Mouse (Mus musculus) neural tube, embryonic 12.5 days (tissue): ENCODE results near the gene Map3k6. TPM values are rescaled to one million over a fixed set of nuclear protein-coding genes. Genes with fewer than 3 reads are reported as not detected.

Experiments used
- ATAC-seq: fragments of 200-750 bp; cut with Nextera tagmentation; 2 replicates; pipeline ENCODE4 v1.8.0; 2017; ENCODE audit warnings: low read depth, mild to moderate bottlenecking, moderate TSS enrichment, moderate library complexity; ENCODE audit not compliant: low FRiP score
- H3K27ac ChIP-seq: fragments of 300-500 bp; sonication (generic); 2 replicates; pipeline ENCODE4 v1.5.1; 2016
- H3K27me3 ChIP-seq: fragments of 300-500 bp; sonication (generic); replicated peaks from 2 replicates; pipeline ENCODE4 v1.6.1; 2016; ENCODE audit warnings: mild to moderate bottlenecking
- H3K36me3 ChIP-seq: fragments of 300-500 bp; sonication (generic); 2 replicates; pipeline ENCODE4 v1.6.1; 2016; ENCODE audit warnings: mild to moderate bottlenecking
- H3K4me1 ChIP-seq: fragments of 300-500 bp; sonication (generic); 2 replicates; pipeline ENCODE4 v1.6.1; 2016
- H3K4me2 ChIP-seq: fragments of 300-500 bp; sonication (generic); replicated peaks from 2 replicates; pipeline ENCODE4 v1.6.1; 2016; ENCODE audit warnings: mild to moderate bottlenecking
- H3K4me3 ChIP-seq: fragments of 300-500 bp; sonication (generic); 2 replicates; pipeline ENCODE4 v1.5.1; 2016
- H3K9ac ChIP-seq: fragments of 300-500 bp; sonication (generic); 2 replicates; pipeline ENCODE4 v1.6.1; 2016; ENCODE audit warnings: mild to moderate bottlenecking
- H3K9me3 ChIP-seq: fragments of 300-500 bp; sonication (generic); 2 replicates; pipeline ENCODE4 v1.6.1; 2016; ENCODE audit warnings: mild to moderate bottlenecking
- WGBS: fragments of 180-500 bp; shearing (Covaris S2); methylation state at CpG from one replicate; pipeline ENCODE4 v1.1.7; 2016; 5-methylcytosine and 5-hydroxymethylcytosine counted together
- polyA plus RNA-seq: library from polyadenylated mRNA; unstranded; fragments of >200 nt; fragmentation: Nextera tagmentation; extraction: Ambion mirVana; gene quantifications from 2 replicates; pipeline ENCODE4 v1.2.1, GENCODE M21; 2016

Gene Map3k6
- polyA plus RNA-seq, 1 experiment from 2014 or later, result 3.2 TPM

DNA sequence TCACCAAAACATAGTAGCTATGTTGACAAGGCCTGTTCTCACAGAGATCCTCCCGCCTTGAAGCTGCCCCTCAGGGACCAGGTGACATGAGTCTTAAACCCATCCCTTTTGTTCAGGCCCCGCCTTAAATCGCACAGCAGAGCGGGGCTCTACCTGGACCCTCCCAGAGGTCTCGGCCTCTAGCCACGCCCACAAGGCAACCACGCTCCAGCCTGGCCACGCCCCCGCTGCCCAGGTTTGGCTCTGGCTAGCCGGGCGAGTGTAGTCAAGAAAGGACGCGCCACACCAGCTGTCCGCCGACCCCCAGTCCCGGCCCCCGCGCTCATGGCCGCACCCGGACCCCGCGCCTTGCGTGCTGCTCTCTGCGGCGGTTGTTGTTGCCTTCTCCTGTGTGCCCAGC, 20.0 kb upstream of the Map3k6 start:
- H3K9ac ChIP-seq, result no peak overlapping the region
- ATAC-seq, result no peak
- peak overlapping the region; percentile 60 for H3K4me2 ChIP-seq
- 3% methylated on average over 25 of the region's 25 CpGs for WGBS
- peaks cover 11% of the 10 kb centered on the region; the same call in 1 of the 2 replicates for H3K4me1 ChIP-seq
- H3K4me3 ChIP-seq, result 0 out of 2 replicates have a peak overlapping the region, but pooled peaks have one; percentile 9
- no peaks in the 10 kb centered on the region for H3K9me3 ChIP-seq
- H3K27ac ChIP-seq, result no peak overlapping the region
- H3K36me3 ChIP-seq, result no peaks in the 10 kb centered on the region
- peaks cover 30% of the 10 kb centered on the region for H3K27me3 ChIP-seq

DNA sequence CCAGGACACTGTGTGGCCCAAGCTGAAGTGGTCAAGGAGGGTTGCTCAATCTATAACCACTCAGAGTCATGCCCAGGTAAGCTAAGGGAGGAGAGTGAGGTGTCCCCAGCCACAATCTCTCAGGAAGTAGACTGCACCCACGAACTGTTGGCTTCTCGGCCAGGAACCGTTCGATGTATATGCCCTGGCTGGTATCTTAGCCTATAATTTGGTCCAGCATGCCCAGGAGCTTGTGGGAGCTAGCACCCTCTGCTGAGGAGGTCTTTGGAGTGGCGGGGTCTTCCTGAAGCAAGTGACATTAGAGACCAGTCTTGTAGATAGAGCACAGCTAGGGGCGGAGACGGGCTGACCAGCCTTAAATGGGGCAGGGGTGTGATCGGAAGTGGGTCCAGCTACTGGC, 18.9 kb upstream of the Map3k6 start:
- peaks cover 30% of the 10 kb centered on the region for H3K27me3 ChIP-seq

DNA sequence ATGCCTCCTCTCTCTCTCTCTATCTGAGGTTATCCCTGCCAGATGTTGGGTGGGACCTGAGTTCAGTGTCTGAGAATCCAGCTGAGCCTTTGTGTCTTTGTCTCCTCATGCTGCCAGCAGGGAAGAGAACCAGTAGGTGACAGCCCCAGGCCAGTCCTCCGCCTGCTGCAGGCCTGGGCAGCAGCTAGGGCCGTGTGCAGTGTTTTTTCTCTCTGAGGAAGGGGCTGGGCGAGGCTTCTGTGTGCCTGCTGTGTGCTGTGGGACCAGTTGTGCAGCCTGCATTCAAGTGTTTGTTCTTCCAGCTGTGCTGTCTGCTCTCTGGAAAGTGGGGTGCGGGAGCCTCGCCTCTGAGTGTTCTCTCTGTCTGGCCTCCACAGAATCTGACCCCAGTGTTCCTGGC, 16.7 kb upstream of the Map3k6 start:
- Histone ChIP-seq H3K4me1 (peaks cover 11% of the 10 kb centered on the region; the same call in 1 of the 2 replicates), H3K27me3 (peaks cover 30% of the 10 kb centered on the region), H3K4me3 (no peak overlapping the region), H3K36me3 (no peaks in the 10 kb centered on the region), H3K27ac (no peak overlapping the region), H3K9ac (no peak overlapping the region), H3K4me2 (no peak overlapping the region), H3K9me3 (no peaks in the 10 kb centered on the region)
- ATAC-seq, result no peak
- WGBS, result 45% methylated on average over 5 of the region's 5 CpGs

More for the DNA sequence above, 18.9 kb upstream of the Map3k6 start:
- Histone ChIP-seq H3K36me3 (no peaks in the 10 kb centered on the region), H3K4me1 (peaks cover 11% of the 10 kb centered on the region; the same call in 1 of the 2 replicates), H3K4me3 (no peak overlapping the region), H3K9ac (no peak overlapping the region), H3K4me2 (no peak overlapping the region), H3K9me3 (no peaks in the 10 kb centered on the region), H3K27ac (no peak overlapping the region)
- no peak for ATAC-seq
- 86% methylated on average over 8 of the region's 8 CpGs for WGBS

DNA sequence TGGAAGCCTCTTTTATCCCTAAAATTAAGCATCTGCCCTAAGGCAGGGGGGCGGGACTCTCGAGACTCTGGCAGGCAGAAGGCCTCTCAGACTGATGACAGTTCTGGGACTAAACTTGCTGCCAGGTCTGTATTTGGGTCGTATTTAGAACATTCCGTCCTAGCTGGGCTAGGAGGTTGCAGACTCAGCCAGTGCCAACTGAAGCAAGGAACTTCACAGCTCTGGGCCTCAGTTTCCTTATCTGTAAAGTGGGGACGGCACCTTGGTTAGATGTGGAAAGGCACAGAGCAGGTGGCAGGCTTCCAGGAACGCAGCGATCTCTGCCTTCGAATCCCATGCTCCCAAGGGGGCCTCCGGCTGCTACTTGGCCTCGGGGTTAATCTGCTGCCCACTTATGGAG, 14.5 kb upstream of the Map3k6 start:
- Histone ChIP-seq H3K9me3 (no peaks in the 10 kb centered on the region), H3K4me3 (no peak overlapping the region), H3K4me1 (peaks cover 4% of the 10 kb centered on the region; the same call in 1 of the 2 replicates), H3K27ac (no peak overlapping the region), H3K27me3 (peaks cover 14% of the 10 kb centered on the region), H3K9ac (no peak overlapping the region), H3K4me2 (no peak overlapping the region), H3K36me3 (no peaks in the 10 kb centered on the region)
- WGBS, result 76% methylated on average over 10 of the region's 10 CpGs
- no peak for ATAC-seq

DNA sequence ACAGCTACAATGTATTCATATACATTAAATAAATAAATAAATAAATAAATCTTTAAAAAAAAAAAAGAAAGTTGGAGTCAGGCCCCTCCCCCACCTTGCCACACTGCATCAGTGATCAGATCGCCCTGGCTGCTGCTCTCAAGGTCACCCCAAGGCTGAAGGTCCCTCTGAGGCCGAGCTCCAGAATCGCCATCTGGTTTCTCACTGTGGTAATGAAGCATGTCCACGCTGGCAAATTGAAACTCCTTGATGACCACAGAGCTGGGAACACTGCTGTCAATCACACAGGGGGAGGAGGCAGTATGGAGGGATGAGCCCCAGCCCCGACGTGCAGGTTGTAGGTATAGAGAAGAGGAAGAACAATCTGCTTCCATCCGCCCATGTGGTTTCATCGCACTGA, 13.0 kb upstream of the Map3k6 start:
- no peak overlapping the region for H3K27ac ChIP-seq
- H3K4me1 ChIP-seq, result peaks cover 4% of the 10 kb centered on the region; the same call in 1 of the 2 replicates
- H3K9ac ChIP-seq, result no peak overlapping the region
- H3K36me3 ChIP-seq, result no peaks in the 10 kb centered on the region
- no peak overlapping the region for H3K4me3 ChIP-seq
- no peak overlapping the region for H3K4me2 ChIP-seq
- ATAC-seq, result no peak
- H3K27me3 ChIP-seq, result no peaks in the 10 kb centered on the region
- H3K9me3 ChIP-seq, result no peaks in the 10 kb centered on the region
- 46% methylated on average over 8 of the region's 8 CpGs for WGBS

DNA sequence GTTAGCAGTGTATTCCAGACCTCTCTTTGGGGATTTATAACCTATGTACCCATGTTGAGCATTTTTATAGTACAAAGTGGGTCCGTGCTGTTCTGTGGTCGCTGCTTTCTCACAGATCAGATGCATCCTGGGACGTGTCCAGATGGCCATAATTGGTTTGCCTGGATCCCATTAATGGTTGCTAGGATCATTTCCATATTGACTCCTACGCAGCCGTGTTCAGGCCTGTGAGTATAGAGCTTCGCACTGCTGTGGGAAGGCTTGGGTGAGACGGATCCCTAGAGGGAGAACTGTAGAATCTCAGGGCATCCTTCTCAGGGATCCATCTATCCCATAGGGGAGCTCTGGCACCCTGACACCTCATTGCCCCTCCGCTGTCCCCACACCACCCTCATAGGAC, 11.0 kb upstream of the Map3k6 start:
- no peaks in the 10 kb centered on the region for H3K27me3 ChIP-seq
- H3K4me3 ChIP-seq, result no peak overlapping the region
- 63% methylated on average over 8 of the region's 8 CpGs for WGBS
- no peaks in the 10 kb centered on the region for H3K4me1 ChIP-seq
- no peak overlapping the region for H3K4me2 ChIP-seq
- no peaks in the 10 kb centered on the region for H3K9me3 ChIP-seq
- H3K9ac ChIP-seq, result no peak overlapping the region
- no peak for ATAC-seq
- no peaks in the 10 kb centered on the region for H3K36me3 ChIP-seq
- no peak overlapping the region for H3K27ac ChIP-seq

DNA sequence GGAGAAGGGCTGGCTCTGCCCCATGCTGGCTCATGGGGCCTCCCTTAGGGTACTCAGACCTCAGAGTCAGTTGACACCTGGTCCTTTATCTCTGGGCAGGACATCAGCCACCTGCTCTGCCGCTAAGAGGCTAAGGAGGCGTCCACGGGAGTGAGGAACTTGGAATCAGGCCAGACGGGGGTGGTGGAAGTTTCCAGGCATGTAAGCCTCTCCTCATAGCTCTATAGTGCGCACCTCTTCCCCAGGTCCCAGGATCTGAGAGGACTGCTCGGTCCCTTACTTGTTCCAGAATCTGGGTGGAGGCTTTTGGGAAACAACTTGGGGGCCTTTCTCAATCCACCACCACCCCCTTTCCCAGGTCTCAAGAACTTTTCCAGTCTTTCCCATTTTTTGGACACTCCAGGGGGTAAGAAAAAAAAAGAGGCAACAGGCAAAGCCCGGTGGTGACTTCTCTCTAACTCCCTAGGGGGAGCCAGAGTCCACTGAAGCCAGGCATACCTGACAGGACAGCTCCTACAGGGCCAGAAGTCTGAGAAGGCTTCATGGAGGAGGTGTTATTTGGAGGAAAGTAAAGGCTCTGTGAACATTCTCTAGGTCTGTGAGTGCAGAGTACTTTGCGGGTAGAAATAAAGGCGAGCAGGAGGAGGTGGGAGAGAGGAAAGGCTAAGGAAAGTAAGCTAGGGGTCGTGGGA, 7.2 kb upstream of the Map3k6 start:
- ATAC-seq, result no peak
- no peaks in the 10 kb centered on the region for H3K27me3 ChIP-seq
- H3K9me3 ChIP-seq, result no peaks in the 10 kb centered on the region
- H3K4me3 ChIP-seq, result no peak overlapping the region
- 41% methylated on average over 10 of the region's 10 CpGs for WGBS
- no peak overlapping the region for H3K9ac ChIP-seq
- no peaks in the 10 kb centered on the region for H3K36me3 ChIP-seq
- no peaks in the 10 kb centered on the region for H3K4me1 ChIP-seq
- no peak overlapping the region for H3K27ac ChIP-seq
- no peak overlapping the region for H3K4me2 ChIP-seq

DNA sequence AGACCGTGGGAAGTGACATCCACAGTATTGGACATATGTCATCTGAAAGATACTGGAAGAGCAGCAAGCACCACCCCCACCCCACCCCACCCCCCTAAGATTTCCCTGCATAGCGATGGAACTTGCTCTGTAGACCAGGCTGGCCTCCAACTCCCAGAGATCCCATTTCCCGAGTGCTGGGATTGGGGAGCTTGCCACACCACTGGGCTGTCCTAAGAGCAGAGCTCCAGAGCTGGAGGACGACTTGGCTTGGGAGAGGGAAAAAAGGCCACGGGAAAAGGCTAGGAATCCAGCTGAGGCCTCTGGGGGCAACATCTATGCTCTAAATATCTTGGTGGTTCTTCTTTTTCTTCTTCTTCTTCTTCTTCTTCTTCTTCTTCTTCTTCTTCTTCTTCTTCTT, 5.8 kb upstream of the Map3k6 start:
- no peaks in the 10 kb centered on the region for H3K9me3 ChIP-seq
- no peak overlapping the region for H3K27ac ChIP-seq
- no peak overlapping the region for H3K4me2 ChIP-seq
- H3K36me3 ChIP-seq, result no peaks in the 10 kb centered on the region
- no peak overlapping the region for H3K9ac ChIP-seq
- 58% methylated on average over 5 of the region's 5 CpGs for WGBS
- no peak overlapping the region for H3K4me3 ChIP-seq
- H3K4me1 ChIP-seq, result no peaks in the 10 kb centered on the region
- ATAC-seq, result no peak
- peaks cover 7% of the 10 kb centered on the region; the same call in 1 of the 2 replicates for H3K27me3 ChIP-seq

DNA sequence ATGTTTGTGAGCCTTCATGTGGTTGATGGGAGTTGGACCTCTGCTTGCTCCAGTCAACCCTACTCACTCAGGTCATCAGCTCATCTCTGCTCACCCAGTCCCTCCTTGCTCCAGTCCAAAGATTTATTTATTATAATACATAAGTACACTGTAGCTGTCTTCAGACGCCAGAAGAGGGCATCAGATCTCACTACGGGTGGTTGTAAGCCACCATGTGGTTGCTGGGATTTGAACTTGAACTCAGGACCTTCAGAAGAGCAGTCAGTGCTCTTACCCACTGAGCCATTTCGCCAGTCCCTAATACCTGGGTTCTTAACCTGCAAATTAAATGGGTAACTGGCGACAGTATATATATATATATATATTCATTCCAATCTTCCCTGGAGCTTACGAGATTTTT, 5.2 kb upstream of the Map3k6 start:
- no peaks in the 10 kb centered on the region for H3K36me3 ChIP-seq
- no peaks in the 10 kb centered on the region for H3K9me3 ChIP-seq
- H3K4me3 ChIP-seq, result no peak overlapping the region
- H3K4me2 ChIP-seq, result no peak overlapping the region
- no peak for ATAC-seq
- H3K4me1 ChIP-seq, result peaks cover 3% of the 10 kb centered on the region; the same call in 1 of the 2 replicates
- H3K27ac ChIP-seq, result no peak overlapping the region
- 79% methylated on average over 5 of the region's 5 CpGs for WGBS
- H3K27me3 ChIP-seq, result peaks cover 10% of the 10 kb centered on the region; the same call in 1 of the 2 replicates
- no peak overlapping the region for H3K9ac ChIP-seq

DNA sequence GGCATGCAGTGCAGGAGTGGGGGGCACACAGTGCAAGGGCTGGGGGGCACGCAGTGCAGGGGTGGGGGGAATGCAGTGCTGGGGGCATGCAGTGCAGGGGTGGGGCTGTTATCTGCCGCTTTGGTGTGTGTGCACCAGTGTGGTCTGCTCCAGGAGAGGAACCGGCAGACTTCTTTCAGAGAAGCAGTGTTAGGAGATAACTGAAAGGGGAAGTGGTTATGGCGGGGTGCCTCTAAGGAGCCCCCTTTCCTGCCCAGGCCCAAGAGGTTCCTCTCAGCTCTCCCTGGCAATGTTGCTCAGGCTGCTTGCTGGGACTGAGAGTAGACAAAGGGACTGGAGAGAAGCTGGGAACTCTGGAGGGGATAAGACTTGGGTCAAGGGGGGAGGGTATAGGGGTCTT, 2.7 kb upstream of the Map3k6 start:
- Histone ChIP-seq H3K9ac (no peak overlapping the region), H3K36me3 (no peaks in the 10 kb centered on the region), H3K27ac (no peak overlapping the region), H3K9me3 (no peaks in the 10 kb centered on the region), H3K4me2 (no peak overlapping the region), H3K4me3 (no peak overlapping the region), H3K27me3 (peaks cover 29% of the 10 kb centered on the region), H3K4me1 (peaks cover 15% of the 10 kb centered on the region)
- WGBS, result 67% methylated on average over 4 of the region's 4 CpGs
- ATAC-seq, result no peak

DNA sequence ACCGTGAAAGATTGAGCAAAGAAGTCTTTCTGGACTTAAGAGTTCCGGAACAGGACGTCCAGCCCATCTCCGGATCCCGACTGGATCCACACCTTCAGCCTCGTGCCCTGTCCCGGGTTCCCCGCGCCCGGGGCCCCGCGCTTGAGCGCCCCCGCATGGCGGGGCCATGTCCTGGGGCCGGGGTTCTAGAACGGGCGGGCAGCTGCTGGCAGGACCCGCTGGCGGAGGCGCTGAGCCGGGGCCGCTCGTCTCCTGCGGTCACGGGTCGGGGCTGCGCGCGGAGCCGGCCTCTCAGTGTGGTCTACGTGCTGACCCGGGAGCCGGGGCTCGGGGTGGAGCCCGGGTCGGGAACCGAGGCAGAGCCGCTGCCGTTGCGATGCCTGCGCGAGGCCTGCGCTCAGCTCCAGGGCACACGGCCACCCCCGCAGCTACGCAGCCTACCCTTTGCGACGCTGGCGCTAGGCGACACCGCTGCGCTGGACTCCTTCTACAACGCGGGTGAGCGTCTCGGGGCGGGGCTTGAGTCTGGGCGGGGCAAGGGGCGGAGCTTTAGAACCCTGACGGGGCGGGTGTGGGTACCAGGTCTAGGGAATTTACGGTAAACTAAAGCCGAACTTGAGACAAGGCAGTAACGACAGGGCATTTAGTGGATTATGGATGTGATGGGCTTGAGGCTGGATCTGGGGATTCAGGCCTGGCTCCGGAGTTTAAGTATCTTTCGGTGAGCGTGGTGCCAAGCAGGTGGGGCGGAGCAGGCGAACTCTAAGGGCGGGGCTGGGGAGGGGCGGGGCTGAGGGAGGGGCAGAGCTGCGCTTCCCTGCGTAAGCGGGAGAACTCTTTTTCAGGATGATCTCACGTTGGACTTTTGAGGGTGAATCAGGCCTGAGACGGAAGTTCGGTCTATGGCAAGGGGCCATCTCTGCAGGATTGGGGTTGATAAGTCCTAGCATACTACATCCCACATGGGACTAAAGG, 603 bp downstream of the Map3k6 start:
- H3K4me2 ChIP-seq, result peak overlapping the region; percentile 90
- peaks cover 15% of the 10 kb centered on the region for H3K4me1 ChIP-seq
- peak; percentile 92 for ATAC-seq
- H3K27ac ChIP-seq, result no peak overlapping the region
- no peaks in the 10 kb centered on the region for H3K9me3 ChIP-seq
- under 1% methylated on average over 78 of the region's 78 CpGs for WGBS
- peak overlapping the region; percentile 49 for H3K4me3 ChIP-seq
- H3K36me3 ChIP-seq, result no peaks in the 10 kb centered on the region
- peaks cover 42% of the 10 kb centered on the region for H3K27me3 ChIP-seq
- peak overlapping the region; percentile 64 for H3K9ac ChIP-seq

DNA sequence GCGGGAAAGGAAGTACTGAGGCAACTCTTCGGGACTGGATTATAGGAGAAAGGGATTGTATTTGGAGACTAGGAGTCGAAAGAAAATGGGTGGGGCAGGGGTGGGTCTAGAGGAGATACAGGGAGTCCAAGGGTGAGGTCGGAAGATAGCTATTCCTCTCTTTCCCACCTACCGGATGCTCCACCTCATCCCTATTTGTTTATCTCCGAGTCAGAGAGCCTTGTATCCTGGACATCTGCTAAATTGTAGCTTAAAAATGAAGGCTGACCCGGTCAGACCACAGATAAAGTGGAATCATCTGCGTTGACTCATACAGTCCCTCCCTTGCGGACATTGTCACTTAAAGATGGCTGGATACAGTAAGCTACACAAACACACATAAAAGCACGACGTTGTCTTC, 1.3 kb downstream of the Map3k6 start:
- H3K27ac ChIP-seq, result no peak overlapping the region
- peaks cover 49% of the 10 kb centered on the region for H3K27me3 ChIP-seq
- no peak overlapping the region for H3K9ac ChIP-seq
- H3K4me3 ChIP-seq, result no peak overlapping the region; the same call in 1 of the 2 replicates
- H3K4me1 ChIP-seq, result peaks cover 15% of the 10 kb centered on the region
- H3K36me3 ChIP-seq, result no peaks in the 10 kb centered on the region
- H3K9me3 ChIP-seq, result no peaks in the 10 kb centered on the region
- H3K4me2 ChIP-seq, result peak overlapping the region; percentile 90
- ATAC-seq, result no peak
- 40% methylated on average over 11 of the region's 11 CpGs for WGBS
